Mouse (Mus musculus) neutrophil, adult 5-6 weeks (primary cell): Measurements from ENCODE around the gene Il1b. TPM values are rescaled to one million over a fixed set of nuclear protein-coding genes. Genes with fewer than 3 reads are reported as not detected.

Experiments
- ATAC-seq: fragments of 151-379, 151-347 bp; 2 replicates; pipeline ENCODE4 v1.8.0; 2017; ENCODE audit warnings: mild to moderate bottlenecking, moderate TSS enrichment; ENCODE audit not compliant: insufficient number of reproducible peaks, poor library complexity, low FRiP score, severe bottlenecking; ENCODE audit errors: extremely low read depth
- total RNA-seq: library from RNA; stranded (forward); fragments of 200-1000 nt; gene quantifications from 2 replicates; pipeline ENCODE4 v1.2.3, GENCODE M21; 2017

Il1b gene
- total RNA-seq: 7,111 and 7,665 TPM in 2 replicates

GRCm38 (mm10) chr2:129371039-129371438 is at the start of gene Il1b:
TSS of gene Il1b (minus strand) at chr2:129371139.
- peak; percentile 32; the same call in 1 of the 2 replicates for ATAC-seq

- no peak for ATAC-seq
These were observed 48.5 kb upstream of the Il1b start for GRCm38 (mm10) chr2:129419361-129419880.

- no peak for ATAC-seq
These were observed 43.7 kb upstream of the Il1b start for GRCm38 (mm10) chr2:129414593-129414992.

- ATAC-seq: peak; percentile 86
These were observed 42.5 kb upstream of the Il1b start for GRCm38 (mm10) chr2:129413488-129413887.

DNA sequence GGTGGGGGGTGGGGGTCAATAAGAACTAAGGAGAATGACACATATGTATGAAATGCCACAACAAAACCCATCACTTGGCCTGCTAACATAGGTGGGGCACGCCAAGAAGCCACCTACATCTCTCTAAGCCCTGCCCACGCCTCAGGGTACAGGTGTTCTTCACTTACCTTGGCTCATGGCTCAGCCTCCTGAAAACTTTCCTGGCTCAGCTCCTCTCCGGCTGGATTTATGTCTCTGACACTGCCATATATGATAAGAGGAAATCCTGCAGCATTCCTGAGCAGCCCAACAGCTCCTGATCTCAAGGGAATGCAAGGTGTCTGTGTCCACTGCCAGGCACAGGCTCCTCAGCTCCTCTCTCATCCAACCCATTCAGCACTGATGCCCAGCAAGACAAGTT is 40.7 kb upstream of the Il1b start:
- no peak for ATAC-seq

- peak; percentile 66 for ATAC-seq
These were observed 39.4 kb upstream of the Il1b start for GRCm38 (mm10) chr2:129410344-129410743.

- peak; percentile 65 for ATAC-seq
These were observed 37.5 kb upstream of the Il1b start for GRCm38 (mm10) chr2:129408476-129408875.

GRCm38 (mm10) chr2:129407596-129407995 is 36.7 kb upstream of the Il1b start:
- no peak for ATAC-seq

GRCm38 (mm10) chr2:129406508-129406907 is 35.6 kb upstream of the Il1b start:
- no peak for ATAC-seq

DNA sequence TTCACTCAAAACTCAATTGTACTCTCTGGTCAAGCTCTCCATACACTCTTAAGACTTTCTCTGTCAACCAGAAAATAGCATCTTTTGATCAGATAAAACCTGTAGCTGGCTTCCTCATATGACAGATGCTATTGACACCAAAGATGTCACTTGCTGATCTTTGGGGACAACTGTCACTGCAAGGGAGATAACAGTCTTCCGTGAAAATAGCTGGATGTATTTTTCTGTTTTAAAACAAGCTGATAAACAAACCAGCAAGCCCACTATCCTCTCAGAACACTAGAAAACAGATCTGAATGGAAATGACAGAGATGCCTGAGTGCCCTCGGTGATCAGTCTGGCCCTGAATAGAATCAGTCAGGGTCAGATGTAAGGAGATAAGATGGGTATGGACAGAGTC is 32.8 kb upstream of the Il1b start:
- no peak for ATAC-seq

DNA sequence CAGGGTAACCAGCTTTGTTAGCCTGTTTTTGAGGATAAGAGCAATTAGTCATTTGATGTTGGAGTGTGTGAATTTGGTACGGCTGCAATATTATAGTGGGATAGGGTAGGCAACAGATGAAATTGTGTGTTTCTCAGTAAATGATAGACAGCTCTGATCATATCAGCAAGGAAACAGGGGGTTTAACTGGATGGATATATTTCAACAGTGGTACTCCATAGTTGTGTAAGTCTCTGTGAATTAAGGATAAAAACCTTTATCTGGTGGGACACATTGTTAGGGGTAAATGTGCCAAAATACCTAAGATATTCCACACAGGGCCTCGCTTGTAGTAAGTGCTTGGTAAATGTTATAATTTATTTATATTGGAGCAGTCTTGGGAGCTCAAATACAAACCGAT is 31.4 kb upstream of the Il1b start:
- ATAC-seq: no peak

DNA sequence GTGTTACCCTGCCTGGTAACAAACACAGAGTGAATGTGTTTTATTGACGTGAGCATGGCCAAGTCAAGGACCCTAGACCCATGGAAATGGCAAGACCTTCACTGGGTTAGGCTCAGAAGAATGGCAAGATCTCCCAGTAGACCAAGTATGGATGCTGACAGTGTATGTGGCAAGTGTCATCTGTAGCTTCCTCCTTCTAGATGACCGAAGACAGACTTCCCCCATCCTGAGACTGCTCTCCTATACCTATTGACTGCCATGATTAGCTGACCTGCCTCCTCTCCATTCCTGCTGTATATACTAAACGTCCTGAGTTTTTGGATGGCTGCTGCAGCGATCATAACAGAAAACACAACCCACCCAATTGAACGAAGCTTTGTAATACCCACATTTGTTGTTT is 30.9 kb upstream of the Il1b start:
- peak; percentile 60; the same call in 1 of the 2 replicates for ATAC-seq

GRCm38 (mm10) chr2:129398176-129398575 is 27.2 kb upstream of the Il1b start:
- ATAC-seq: no peak

- ATAC-seq: peak; percentile 76; the same call in 1 of the 2 replicates
These were observed 22.6 kb upstream of the Il1b start for GRCm38 (mm10) chr2:129393524-129393923.

GRCm38 (mm10) chr2:129390161-129390560 is 19.2 kb upstream of the Il1b start:
- no peak for ATAC-seq

DNA sequence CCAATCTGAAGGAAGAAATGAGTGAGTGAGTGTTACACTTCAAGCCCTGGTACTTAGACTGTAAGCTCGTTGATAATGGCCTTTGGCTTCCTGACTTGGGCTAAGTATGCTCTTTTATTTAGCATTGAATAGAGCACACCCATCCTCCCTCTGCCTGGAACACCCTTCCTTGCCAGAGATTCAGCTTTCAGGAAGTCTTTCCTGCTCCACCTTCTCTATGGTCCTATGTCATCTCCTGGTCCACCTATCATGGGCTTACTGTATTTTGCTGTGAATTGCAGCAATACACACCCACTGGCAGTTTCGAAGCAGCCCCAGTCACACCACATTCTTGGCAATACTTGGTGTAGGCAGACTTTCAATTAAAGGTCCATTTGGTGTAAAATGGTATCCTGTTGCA is 18.4 kb upstream of the Il1b start:
- ATAC-seq: no peak

DNA sequence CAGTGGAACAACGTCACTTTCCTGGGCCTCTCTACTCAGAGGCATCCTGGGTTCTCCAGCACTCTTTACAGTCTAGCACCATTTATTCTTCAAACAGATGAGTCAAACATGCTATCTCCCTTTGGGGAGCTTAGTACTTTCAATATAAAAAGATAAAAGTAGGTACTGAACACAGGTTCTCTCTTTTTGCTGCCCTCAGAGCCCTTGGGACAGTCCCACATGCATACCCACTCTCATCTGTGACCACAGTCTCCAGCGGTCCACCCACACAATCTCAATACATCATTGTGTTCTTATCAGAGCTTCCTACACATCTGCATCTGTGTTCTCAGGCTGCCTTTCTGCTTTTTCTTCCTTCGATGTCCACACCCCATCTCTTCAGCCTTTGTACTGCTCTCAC is 14.4 kb upstream of the Il1b start:
- ATAC-seq: peak; percentile 65; the same call in 1 of the 2 replicates

DNA sequence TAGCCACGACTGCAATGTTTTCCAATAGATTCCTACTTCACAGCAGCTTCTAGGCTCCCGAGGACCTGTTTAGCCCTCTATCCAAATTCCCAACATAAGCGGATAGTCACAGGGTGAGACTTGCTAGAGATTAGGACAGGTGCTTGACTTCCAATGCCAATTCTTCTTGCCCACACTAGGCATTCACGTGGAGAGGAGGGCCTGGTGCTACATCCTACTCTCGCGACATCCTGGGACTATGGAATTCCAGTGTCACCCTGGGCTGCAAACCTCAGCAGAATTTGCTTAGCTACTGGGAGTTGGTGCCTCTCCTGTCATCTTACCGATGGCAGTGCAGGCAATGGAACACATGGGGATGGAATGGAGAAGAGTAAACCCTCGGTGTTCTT is 13.3 kb upstream of the Il1b start:
- no peak for ATAC-seq

- no peak for ATAC-seq
These were observed 12.8 kb upstream of the Il1b start for GRCm38 (mm10) chr2:129383512-129384271.

GRCm38 (mm10) chr2:129380746-129381474 is 10.0 kb upstream of the Il1b start:
- peak; percentile 55 for ATAC-seq
